15 mouse cellular contexts compared by ENCODE assay signal in the genomic region with DNA sequence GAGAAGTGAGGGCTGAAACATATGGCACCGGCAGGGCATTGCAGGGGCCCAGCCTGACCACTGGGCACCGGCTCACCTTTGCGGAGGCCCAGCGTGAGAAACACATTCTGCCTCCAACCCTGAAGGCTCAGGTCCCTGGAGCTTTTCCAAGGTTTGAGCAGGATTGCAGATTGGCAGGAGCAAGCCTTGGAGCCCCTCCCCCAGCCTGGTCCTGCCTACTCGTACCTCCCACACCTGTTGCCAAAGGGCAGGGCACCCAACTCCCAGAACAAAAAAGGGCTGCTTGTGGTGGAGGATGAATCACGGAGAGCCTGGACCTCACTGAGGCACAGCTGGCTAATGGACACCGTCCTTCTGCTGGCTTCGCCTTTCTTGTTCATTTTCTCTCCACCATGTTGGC. TPM values are rescaled to one million over a fixed set of nuclear protein-coding genes. Genes with fewer than 3 reads are reported as not detected.
DNase-seq lines count a peak whose midpoint lies in the region; ATAC-seq lines count a peak whose summit lies in the region.
"Had no signal": no experiment of that assay in that cellular context is flagged by ENCODE, and none has a peak within 500 bp of the region (broad histone marks: within the 10 kb centered on the region; RNA-seq: fewer than 3 reads in every experiment).

No protein-coding gene starts in this region.

- H3K4me2 ChIP-seq in embryonic facial prominence, embryonic 15.5 days (replicated peaks): no peak overlapping the region
- H3K4me2 ChIP-seq in intestine, embryonic 16.5 days (ENCODE audit: low read depth, low read length): no peak overlapping the region
- H3K4me2 ChIP-seq in heart, embryonic 12.5 days: no peak overlapping the region
- H3K4me2 ChIP-seq: midbrain, embryonic 15.5 days; neural tube, embryonic 12.5 days had no signal

- ATAC-seq in embryonic facial prominence, embryonic 15.5 days (ENCODE audit: insufficient number of reproducible peaks, low FRiP score, low TSS enrichment, low read depth): 0 out of 2 replicates have a peak, but pooled peaks have one; percentile 5
- peak; percentile 66 for ATAC-seq in intestine, embryonic 16.5 days
- no peak for ATAC-seq in erythroid progenitor cell, adult 5-6 weeks (replicated peaks; ENCODE audit: low FRiP score, poor library complexity, severe bottlenecking)
- no peak for ATAC-seq in heart, embryonic 12.5 days (ENCODE audit: insufficient number of reproducible peaks, low FRiP score)
- ATAC-seq: hindbrain, postnatal 0 days; midbrain, embryonic 15.5 days had no signal

- H3K27ac ChIP-seq in embryonic facial prominence, embryonic 15.5 days (replicated peaks): no peak overlapping the region
- H3K27ac ChIP-seq in intestine, embryonic 16.5 days (ENCODE audit: low read length): no peak overlapping the region
- no peak overlapping the region for H3K27ac ChIP-seq in heart, embryonic 12.5 days (ENCODE audit: poor library complexity, severe bottlenecking)
- H3K27ac ChIP-seq: forebrain, embryonic 10.5 days; heart, adult 2 months; hindbrain, postnatal 0 days; midbrain, embryonic 15.5 days; neural tube, embryonic 12.5 days had no signal

- whole genome bisulfite sequencing in embryonic facial prominence, embryonic 15.5 days: 47% methylated on average over 8 of the region's 8 CpGs
- 63% methylated on average over 8 of the region's 8 CpGs for WGBS in intestine, embryonic 16.5 days
- 61% methylated on average over 8 of the region's 8 CpGs for WGBS in heart, embryonic 12.5 days

- H3K4me3 ChIP-seq in embryonic facial prominence, embryonic 15.5 days (replicated peaks): no peak overlapping the region
- no peak overlapping the region for H3K4me3 ChIP-seq in intestine, embryonic 16.5 days (ENCODE audit: low read length)
- no peak overlapping the region for H3K4me3 ChIP-seq in heart, embryonic 12.5 days
- H3K4me3 ChIP-seq: forebrain, embryonic 10.5 days; heart, adult 2 months; midbrain, embryonic 15.5 days; neural tube, embryonic 12.5 days had no signal

- no peak overlapping the region for H3K9ac ChIP-seq in embryonic facial prominence, embryonic 15.5 days
- H3K9ac ChIP-seq in intestine, embryonic 16.5 days (ENCODE audit: low read depth, low read length): no peak overlapping the region
- no peak overlapping the region for H3K9ac ChIP-seq in heart, embryonic 12.5 days
- H3K9ac ChIP-seq: midbrain, embryonic 15.5 days; neural tube, embryonic 12.5 days had no signal

- H3K9me3 ChIP-seq in embryonic facial prominence, embryonic 15.5 days (replicated peaks): no peaks in the 10 kb centered on the region
- no peaks in the 10 kb centered on the region for H3K9me3 ChIP-seq in intestine, embryonic 16.5 days (ENCODE audit: control insufficient read depth, low read length)
- H3K9me3 ChIP-seq in heart, embryonic 12.5 days (replicated peaks): no peaks in the 10 kb centered on the region
- H3K9me3 ChIP-seq: forebrain, embryonic 10.5 days; midbrain, embryonic 15.5 days; neural tube, embryonic 12.5 days had no signal

- peak; percentile 68 to 82 for DNase-seq in kidney, postnatal 4 days
- DNase-seq in lung, postnatal 4 days: peak; percentile 53 to 71
- DNase-seq in gastrocnemius, postnatal 25 days: no peak
- DNase-seq: cerebellum, adult 2 months; heart, adult 2 months; layer of hippocampus, adult 9-11 months; thymus, adult 18-20 months had no signal

- peaks cover 34% of the 10 kb centered on the region for H3K4me1 ChIP-seq in embryonic facial prominence, embryonic 15.5 days
- H3K4me1 ChIP-seq in intestine, embryonic 16.5 days (ENCODE audit: control insufficient read depth, insufficient read depth, low read length): 0 out of 2 replicates have a peak, but pooled peaks cover 11% of the 10 kb centered on the region
- peaks cover 22% of the 10 kb centered on the region for H3K4me1 ChIP-seq in heart, embryonic 12.5 days (replicated peaks)

- no peaks in the 10 kb centered on the region for H3K27me3 ChIP-seq in embryonic facial prominence, embryonic 15.5 days
- no peaks in the 10 kb centered on the region for H3K27me3 ChIP-seq in intestine, embryonic 16.5 days (replicated peaks; ENCODE audit: control insufficient read depth, insufficient read depth, low read length)
- peaks cover 12% of the 10 kb centered on the region for H3K27me3 ChIP-seq in heart, embryonic 12.5 days (replicated peaks)
- H3K27me3 ChIP-seq: midbrain, embryonic 15.5 days; neural tube, embryonic 12.5 days had no signal

- H3K36me3 ChIP-seq in embryonic facial prominence, embryonic 15.5 days: no peaks in the 10 kb centered on the region
- no peaks in the 10 kb centered on the region for H3K36me3 ChIP-seq in intestine, embryonic 16.5 days (ENCODE audit: control insufficient read depth, insufficient read depth, low read length)
- no peaks in the 10 kb centered on the region for H3K36me3 ChIP-seq in heart, embryonic 12.5 days
- H3K36me3 ChIP-seq: forebrain, embryonic 10.5 days; midbrain, embryonic 15.5 days; neural tube, embryonic 12.5 days had no signal

RNA-seq across cellular contexts. Expression of gene Ephb3, which starts 30.6 kb away (rescaled TPM):
- polyA plus RNA-seq in embryonic facial prominence, embryonic 15.5 days (2015; fragmentation: Nextera tagmentation; extraction: Ambion mirVana): 50.7 and 53.3 TPM in 2 replicates
- 9.1 and 9.3 TPM in 2 replicates for polyA plus RNA-seq in intestine, embryonic 16.5 days (2015; fragmentation: Nextera tagmentation; extraction: Ambion mirVana)
- total RNA-seq in erythroid progenitor cell, adult 5-6 weeks (2015; ENCODE audit: low replicate concordance): not detected in 2 replicates
- total RNA-seq in erythroid progenitor cell, adult 5-6 weeks (2017; ENCODE audit: low replicate concordance): not detected in 2 replicates
- polyA plus RNA-seq in heart, embryonic 12.5 days (2016; fragmentation: Nextera tagmentation; extraction: Ambion mirVana): 24.0 and 25.4 TPM in 2 replicates
- 1 to 10 TPM; 1.4 to 1.7 TPM for total RNA-seq in gastrocnemius, postnatal 25 days (2021)

Comparison
In these comparisons a context has a peak if more than half of its experiments do, and no peak if none do; other contexts are left out.
1. ATAC-seq: peak in embryonic facial prominence, embryonic 15.5 days (single experiment) and intestine, embryonic 16.5 days (single experiment); none in erythroid progenitor cell, adult 5-6 weeks (single experiment) and heart, embryonic 12.5 days (single experiment).